18 mouse cellular contexts compared by ENCODE assay signal in genomic region chr11:89506595-89507245, GRCm38 (mm10).
DNase-seq lines count a peak whose midpoint lies in the region; ATAC-seq lines count a peak whose summit lies in the region.
"Had no signal": no experiment of that assay in that cellular context is flagged by ENCODE, and none has a peak within 500 bp of the region (broad histone marks: within the 10 kb centered on the region; RNA-seq: fewer than 3 reads in every experiment).

No protein-coding gene starts in this region.

- no peak overlapping the region for H3K9ac ChIP-seq in hindbrain, embryonic 11.5 days (ENCODE audit: low read depth, low read length)
- H3K9ac ChIP-seq in midbrain, embryonic 13.5 days (replicated peaks) = no peak overlapping the region
- no peak overlapping the region for H3K9ac ChIP-seq in limb, embryonic 12.5 days (replicated peaks)
- H3K9ac ChIP-seq: lung, embryonic 14.5 days had no signal

- H3K27ac ChIP-seq in hindbrain, embryonic 11.5 days (ENCODE audit: low read depth, low read length) = no peak overlapping the region
- H3K27ac ChIP-seq in hindbrain, embryonic 10.5 days = no peak overlapping the region
- peak overlapping the region; percentile 4; the same call in 1 of the 2 replicates for H3K27ac ChIP-seq in midbrain, embryonic 13.5 days
- no peak overlapping the region for H3K27ac ChIP-seq in midbrain, embryonic 10.5 days (replicated peaks)
- no peak overlapping the region for H3K27ac ChIP-seq in limb, embryonic 12.5 days
- H3K27ac ChIP-seq: embryonic facial prominence, embryonic 10.5 days; gastrocnemius, adult 2 months; heart, adult 2 months; stomach, postnatal 0 days had no signal

- H3K4me2 ChIP-seq in hindbrain, embryonic 11.5 days (replicated peaks; ENCODE audit: low read depth, low read length) = no peak overlapping the region
- no peak overlapping the region for H3K4me2 ChIP-seq in midbrain, embryonic 13.5 days (replicated peaks)
- no peak overlapping the region for H3K4me2 ChIP-seq in limb, embryonic 12.5 days
- H3K4me2 ChIP-seq: lung, embryonic 14.5 days had no signal

- H3K4me3 ChIP-seq in hindbrain, embryonic 11.5 days (ENCODE audit: low read depth, low read length) = no peak overlapping the region
- no peak overlapping the region for H3K4me3 ChIP-seq in hindbrain, embryonic 10.5 days
- no peak overlapping the region for H3K4me3 ChIP-seq in midbrain, embryonic 13.5 days (replicated peaks)
- H3K4me3 ChIP-seq in midbrain, embryonic 10.5 days = no peak overlapping the region
- H3K4me3 ChIP-seq in limb, embryonic 12.5 days (replicated peaks) = no peak overlapping the region
- H3K4me3 ChIP-seq: embryonic facial prominence, embryonic 10.5 days; gastrocnemius, adult 2 months; heart, adult 2 months had no signal

- ATAC-seq in hindbrain, embryonic 11.5 days (ENCODE audit: low FRiP score) = peak; percentile 45; the same call in 1 of the 2 replicates
- ATAC-seq in midbrain, embryonic 13.5 days = 0 out of 2 replicates have a peak, but pooled peaks have one; percentile 20
- peak; percentile 80; the same call in 1 of the 2 replicates for ATAC-seq in limb, embryonic 12.5 days (ENCODE audit: insufficient number of reproducible peaks, insufficient read depth, low FRiP score, low TSS enrichment, low read depth)
- ATAC-seq: intestine, postnatal 0 days had no signal

- no peaks in the 10 kb centered on the region for H3K9me3 ChIP-seq in hindbrain, embryonic 11.5 days (ENCODE audit: control insufficient read depth, low read length)
- H3K9me3 ChIP-seq in hindbrain, embryonic 10.5 days = no peaks in the 10 kb centered on the region
- no peaks in the 10 kb centered on the region for H3K9me3 ChIP-seq in midbrain, embryonic 13.5 days
- no peaks in the 10 kb centered on the region for H3K9me3 ChIP-seq in midbrain, embryonic 10.5 days (replicated peaks)
- H3K9me3 ChIP-seq in limb, embryonic 12.5 days = no peaks in the 10 kb centered on the region
- H3K9me3 ChIP-seq: embryonic facial prominence, embryonic 10.5 days had no signal

- 52% methylated on average over 11 of the region's 11 CpGs for WGBS in hindbrain, embryonic 11.5 days
- WGBS in hindbrain, embryonic 10.5 days = 64% methylated on average over 11 of the region's 11 CpGs
- WGBS in midbrain, embryonic 13.5 days = 65% methylated on average over 11 of the region's 11 CpGs
- WGBS in midbrain, embryonic 10.5 days = 86% methylated on average over 11 of the region's 11 CpGs
- WGBS in limb, embryonic 12.5 days = 53% methylated on average over 11 of the region's 11 CpGs

- H3K36me3 ChIP-seq in hindbrain, embryonic 11.5 days (ENCODE audit: control insufficient read depth, insufficient read depth, low read length) = no peaks in the 10 kb centered on the region
- no peaks in the 10 kb centered on the region for H3K36me3 ChIP-seq in hindbrain, embryonic 10.5 days
- H3K36me3 ChIP-seq in midbrain, embryonic 13.5 days = no peaks in the 10 kb centered on the region
- H3K36me3 ChIP-seq in midbrain, embryonic 10.5 days = no peaks in the 10 kb centered on the region
- no peaks in the 10 kb centered on the region for H3K36me3 ChIP-seq in limb, embryonic 12.5 days
- H3K36me3 ChIP-seq: embryonic facial prominence, embryonic 10.5 days had no signal

- H3K27me3 ChIP-seq in hindbrain, embryonic 11.5 days (ENCODE audit: control insufficient read depth, insufficient read depth, low read length) = no peaks in the 10 kb centered on the region
- peaks cover 5% of the 10 kb centered on the region; the same call in 1 of the 2 replicates for H3K27me3 ChIP-seq in hindbrain, embryonic 10.5 days (ENCODE audit: insufficient read depth, poor library complexity, severe bottlenecking)
- no peaks in the 10 kb centered on the region for H3K27me3 ChIP-seq in midbrain, embryonic 13.5 days
- H3K27me3 ChIP-seq in midbrain, embryonic 10.5 days (ENCODE audit: low read depth, poor library complexity, severe bottlenecking) = 0 out of 2 replicates have a peak, but pooled peaks cover 6% of the 10 kb centered on the region
- peaks cover 5% of the 10 kb centered on the region; the same call in 1 of the 2 replicates for H3K27me3 ChIP-seq in limb, embryonic 12.5 days

- no peak for DNase-seq in hindbrain, embryonic 11.5 days (ENCODE audit: low spot score)
- DNase-seq in hindbrain, embryonic 10.5 days (ENCODE audit: low spot score) = no peak
- no peak for DNase-seq in midbrain, embryonic 10.5 days (ENCODE audit: low spot score)
- DNase-seq in spleen, postnatal 36 days (ENCODE audit: low spot score in 2 of 2) = no peak
- no peak for DNase-seq in testis, postnatal 10 days (ENCODE audit: low spot score)
- DNase-seq: adrenal gland, adult 8-10 months; B cell, adult 2 months; cerebellum, postnatal 10 days; gastrocnemius, adult 2 months; heart, adult 2 months; liver; lung, embryonic 14.5 days; thymus, postnatal 4 days had no signal

- H3K4me1 ChIP-seq in hindbrain, embryonic 11.5 days (replicated peaks; ENCODE audit: control insufficient read depth, insufficient read depth, low read length) = no peaks in the 10 kb centered on the region
- peaks cover 27% of the 10 kb centered on the region for H3K4me1 ChIP-seq in hindbrain, embryonic 10.5 days (replicated peaks)
- peaks cover 27% of the 10 kb centered on the region for H3K4me1 ChIP-seq in midbrain, embryonic 13.5 days (replicated peaks)
- peaks cover 26% of the 10 kb centered on the region for H3K4me1 ChIP-seq in midbrain, embryonic 10.5 days
- peaks cover 27% of the 10 kb centered on the region for H3K4me1 ChIP-seq in limb, embryonic 12.5 days (replicated peaks)

Comparison
In these comparisons a context has a peak if more than half of its experiments do, and no peak if none do; other contexts are left out.
1. ATAC-seq: peak in every context shown above with its lines; median percentile 80 in limb, embryonic 12.5 days; 45 in hindbrain, embryonic 11.5 days; 20 in midbrain, embryonic 13.5 days.